Mouse (Mus musculus) adrenal gland, postnatal 25 days (tissue): ENCODE data around the gene Angel2. TPM values are rescaled to one million over a fixed set of nuclear protein-coding genes. Genes with fewer than 3 reads are reported as not detected.
"Not testable (repeated sequence)": the region's sequence is repeated elsewhere in the genome, so short reads cannot be mapped to it uniquely, and the experiment has no call there.

Source experiments
- DNase-seq: peaks from one replicate; pipeline ENCODE4 v3.0.0; 2021; ENCODE audit warnings: mixed read lengths
- long read RNA-seq: library from polyadenylated mRNA; stranded (forward); transcript quantifications from one replicate; pipeline ENCODE4 v2.0.0, GENCODE M21; 2021
- total RNA-seq: library from RNA; stranded (reverse); gene quantifications from 2 replicates; pipeline ENCODE4 v1.2.3, GENCODE M21; 2021

Gene Angel2
- total RNA-seq, result 44.3 and 56.8 TPM in 2 replicates
- long read RNA-seq, transcript Angel2-202 (9 exons, 3,714 nt), result major isoform, 8 of 82 reads
- long read RNA-seq, partial matches to known transcripts, result 12 of 82 reads
- long read RNA-seq, other reads (novel, unspliced or antisense), result 62 of 82 reads

DNA sequence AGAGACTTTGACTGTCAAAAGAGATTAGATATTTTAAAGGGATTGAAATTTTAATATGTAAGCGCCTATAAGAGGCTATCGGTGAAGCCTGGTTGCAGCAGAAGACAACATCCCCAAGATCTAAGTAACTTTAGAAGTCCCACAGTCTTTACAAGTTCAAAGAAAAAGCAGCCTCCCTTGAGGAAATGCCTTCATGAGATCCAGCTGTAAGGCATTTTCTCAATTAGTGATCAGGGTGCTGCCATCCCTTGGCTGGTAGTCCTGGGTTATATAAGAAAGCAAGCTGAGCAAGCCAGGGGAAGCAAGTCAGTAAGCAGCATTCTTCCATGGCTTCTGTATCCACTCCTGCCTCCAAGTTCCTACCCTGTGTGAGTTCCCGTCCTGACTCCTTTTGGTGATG, at the start of gene Angel2:
Gene Angel2 (plus strand): TSS at position 301 of the 400 bp plus-strand sequence.
- not testable (repeated sequence) for DNase-seq

DNA sequence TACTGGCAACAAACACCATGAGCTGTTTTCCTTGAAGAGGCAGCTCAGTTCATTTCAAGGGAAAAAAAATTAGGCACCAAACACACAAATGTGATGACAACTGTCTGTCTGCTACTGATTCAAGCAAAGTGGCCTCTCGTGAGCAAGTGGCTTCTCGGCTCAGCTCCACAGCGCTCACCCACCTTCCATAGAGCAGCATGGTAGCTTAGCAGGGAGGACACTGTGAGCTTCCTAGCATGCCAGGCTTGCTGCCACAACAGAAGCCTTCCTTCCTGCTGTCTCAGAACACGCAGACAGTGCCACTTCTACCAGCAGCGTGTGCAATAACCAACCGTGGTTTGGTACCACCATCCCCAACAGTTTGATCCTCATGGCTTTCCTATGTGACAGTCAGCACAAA, 49.2 kb upstream of the Angel2 start:
- DNase-seq, result no peak

DNA sequence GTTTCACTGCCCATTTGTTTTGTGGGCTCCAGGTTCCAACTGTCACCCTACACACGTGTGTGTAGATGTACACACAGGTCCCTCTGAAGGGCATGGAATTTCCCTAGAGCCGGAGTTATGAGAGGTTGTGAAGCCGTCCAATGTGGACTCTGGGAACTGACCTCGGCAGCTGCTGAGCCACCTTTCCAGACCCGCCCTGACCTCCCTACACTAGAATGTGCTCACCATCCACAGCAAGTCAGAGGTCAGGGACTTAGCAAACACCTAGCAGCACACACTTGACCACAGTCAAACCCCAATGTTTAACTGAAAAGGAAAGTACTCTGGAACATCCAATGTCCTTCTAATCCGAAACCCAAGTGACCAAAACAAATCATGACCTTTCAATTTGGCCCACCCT, 44.3 kb upstream of the Angel2 start:
- DNase-seq, result no peak

DNA sequence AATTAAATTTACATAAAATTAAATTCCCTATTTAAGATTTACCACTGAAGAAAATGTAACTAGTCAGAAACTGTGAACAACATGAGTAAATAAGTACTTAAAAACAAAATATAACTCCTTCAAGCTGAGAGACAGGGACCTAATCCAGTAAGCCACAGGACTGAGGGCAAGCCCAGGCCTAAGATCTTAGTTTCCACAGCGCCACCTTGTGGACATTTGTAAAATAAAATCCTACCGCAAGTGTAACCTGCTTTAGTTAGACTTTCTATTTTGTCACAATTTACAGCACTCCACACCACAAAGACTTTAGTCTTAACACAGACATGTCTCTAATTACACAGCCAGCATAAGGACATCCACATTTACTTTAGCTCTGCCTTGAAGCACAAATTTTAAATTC, 43.5 kb upstream of the Angel2 start:
- peak; percentile 41 for DNase-seq

DNA sequence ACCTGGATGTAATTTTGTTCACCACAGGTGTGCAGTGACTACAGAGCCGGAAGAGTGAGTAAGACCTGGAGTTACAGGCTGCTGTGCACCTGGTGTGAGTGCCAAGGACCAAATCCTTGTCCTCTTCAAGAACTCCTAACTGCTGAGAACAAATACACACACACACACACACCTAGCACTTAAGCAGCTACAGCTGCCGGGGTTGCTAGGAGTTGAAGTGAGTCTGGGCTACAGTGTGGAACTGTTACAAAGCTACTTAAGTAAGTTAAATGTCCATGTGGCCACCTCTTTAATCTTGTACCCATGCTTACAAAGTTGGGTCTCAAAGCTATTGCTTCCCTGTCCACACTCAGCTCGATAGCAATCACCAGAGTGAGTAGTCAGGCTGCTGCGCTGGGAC, 38.9 kb upstream of the Angel2 start:
- DNase-seq, result no peak

DNA sequence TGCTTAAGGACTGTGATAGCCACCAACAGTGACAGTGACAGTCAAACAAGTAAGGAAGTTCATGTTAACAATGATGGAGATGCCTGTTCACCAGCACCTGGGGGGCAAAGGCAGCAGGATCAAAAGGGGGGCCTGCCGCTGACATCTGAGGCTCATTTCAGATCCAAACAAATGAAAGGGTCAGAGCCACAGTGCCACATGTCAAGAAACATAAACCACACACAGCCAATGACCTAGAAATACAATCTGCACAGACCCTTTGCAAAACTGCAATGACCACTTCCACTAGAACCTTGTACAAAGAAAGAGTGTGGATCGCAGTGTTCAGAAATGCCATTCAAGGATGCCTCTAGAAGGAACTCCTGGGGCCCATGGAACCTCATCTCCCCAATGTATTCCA, 36.9 kb upstream of the Angel2 start:
- no peak for DNase-seq

DNA sequence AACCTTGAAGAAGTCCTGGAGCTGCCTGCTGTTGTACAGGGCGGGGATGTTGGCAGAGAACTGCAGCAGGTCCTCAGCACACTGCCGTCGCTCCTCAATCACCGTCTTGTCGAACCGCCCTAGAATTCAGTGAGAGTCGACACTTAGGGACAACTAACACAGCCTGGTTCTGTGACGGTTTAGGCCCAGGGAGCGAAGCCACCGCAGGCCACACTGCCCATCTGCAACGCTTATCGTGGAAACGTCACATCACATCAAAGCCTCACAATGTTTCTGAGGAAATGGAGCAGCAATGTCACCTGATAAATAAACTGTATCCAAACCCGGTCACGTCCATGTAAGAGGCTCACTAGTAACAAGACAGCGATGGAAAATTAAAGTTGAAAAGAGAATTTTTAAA, 36.3 kb upstream of the Angel2 start:
- no peak for DNase-seq

DNA sequence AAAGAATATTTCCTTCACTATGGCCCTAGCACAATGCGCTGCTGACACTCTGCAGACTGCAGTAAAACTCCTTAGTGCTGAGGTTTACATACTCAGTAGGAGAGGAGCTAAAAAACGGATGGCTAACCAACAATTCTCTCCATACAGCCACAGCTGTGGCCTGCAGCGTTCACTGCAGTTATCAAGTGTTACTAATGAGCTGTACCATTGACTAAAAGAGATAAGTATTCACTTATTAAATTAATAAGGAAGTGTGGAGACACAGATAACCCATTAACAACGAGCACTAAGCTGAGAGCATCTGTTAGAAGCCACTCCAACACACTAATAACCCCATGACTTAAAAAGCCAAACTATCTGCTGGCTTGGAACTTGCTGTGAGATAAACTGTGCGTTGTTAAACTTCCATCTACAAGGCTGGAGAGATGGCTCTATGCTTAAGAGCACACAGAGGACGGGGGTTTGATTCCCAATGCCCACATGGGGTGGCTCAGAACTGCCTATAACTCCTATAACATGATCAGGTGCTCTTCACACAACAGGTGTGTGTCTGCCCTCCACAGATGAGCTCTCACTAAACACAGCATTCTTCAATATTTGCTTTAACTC, 31.2 kb upstream of the Angel2 start:
- no peak for DNase-seq

DNA sequence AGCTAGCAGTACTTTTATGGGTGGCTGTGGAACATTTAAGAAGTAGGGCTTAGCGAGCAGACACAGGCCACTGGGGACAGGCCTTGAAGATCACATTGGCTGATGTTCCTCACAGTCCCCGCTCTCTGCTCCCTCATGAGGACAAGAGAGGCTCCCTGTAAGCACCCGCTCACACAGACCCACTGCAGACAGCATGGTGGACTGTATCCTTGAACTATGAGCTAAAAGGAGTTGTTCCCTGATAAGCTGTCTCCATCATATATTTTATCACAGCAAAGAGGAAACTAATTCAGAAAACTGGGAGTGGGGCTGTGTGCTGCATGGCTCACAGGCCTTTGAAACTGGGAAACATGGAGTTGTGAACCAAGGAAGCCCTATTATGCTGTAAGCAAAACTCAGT, 26.7 kb upstream of the Angel2 start:
- no peak for DNase-seq

DNA sequence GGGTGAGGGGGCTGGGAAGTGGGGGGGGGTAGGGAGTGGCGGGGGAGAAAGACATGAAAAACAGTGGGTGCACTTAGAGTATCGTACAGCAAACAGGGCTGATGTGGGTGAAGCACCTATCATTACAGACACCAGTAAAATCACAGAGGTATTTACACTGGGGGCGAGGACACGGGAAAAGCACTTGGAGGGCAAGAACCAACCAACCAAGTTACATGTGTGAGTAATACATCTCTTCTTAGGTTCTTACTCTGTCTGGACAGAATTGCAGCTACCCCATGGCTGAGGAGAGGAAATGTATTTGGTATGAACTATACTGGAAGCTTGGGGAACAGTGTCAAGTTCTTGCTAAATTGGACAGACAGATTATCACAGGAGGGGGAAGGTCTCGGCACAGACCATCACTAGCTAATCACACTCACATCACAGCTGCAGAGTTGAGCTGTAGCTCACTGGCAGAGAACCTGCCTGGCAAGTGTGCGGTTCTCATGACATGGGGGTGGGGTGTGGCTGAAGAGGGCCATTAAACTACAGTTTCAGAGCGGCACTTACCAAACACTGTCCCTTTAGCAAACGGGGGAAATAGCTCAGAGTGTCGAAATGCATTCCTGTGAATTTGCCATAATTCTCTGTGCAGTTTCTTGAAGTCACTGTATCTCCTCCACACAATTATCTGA, 25.9 kb upstream of the Angel2 start:
- no peak for DNase-seq

DNA sequence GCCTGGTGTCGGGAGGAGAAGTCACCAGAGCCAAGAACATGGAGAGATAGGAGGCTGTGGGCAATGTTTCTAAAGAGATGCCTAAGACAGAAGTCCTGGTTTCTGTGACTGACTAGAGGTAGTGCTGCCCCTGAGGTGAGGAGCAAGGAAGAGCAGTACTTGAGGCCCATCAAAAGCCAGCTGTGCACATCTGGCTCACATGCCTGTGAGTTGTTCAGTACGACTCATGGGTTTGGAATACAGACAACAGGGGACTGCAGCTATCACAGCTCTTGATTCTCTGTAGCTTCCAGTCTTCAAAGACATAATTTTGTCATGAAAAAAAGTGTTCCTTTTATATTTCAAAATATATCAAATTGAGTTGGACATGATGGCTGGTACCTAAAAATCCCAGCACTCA, 23.8 kb upstream of the Angel2 start:
- no peak for DNase-seq

DNA sequence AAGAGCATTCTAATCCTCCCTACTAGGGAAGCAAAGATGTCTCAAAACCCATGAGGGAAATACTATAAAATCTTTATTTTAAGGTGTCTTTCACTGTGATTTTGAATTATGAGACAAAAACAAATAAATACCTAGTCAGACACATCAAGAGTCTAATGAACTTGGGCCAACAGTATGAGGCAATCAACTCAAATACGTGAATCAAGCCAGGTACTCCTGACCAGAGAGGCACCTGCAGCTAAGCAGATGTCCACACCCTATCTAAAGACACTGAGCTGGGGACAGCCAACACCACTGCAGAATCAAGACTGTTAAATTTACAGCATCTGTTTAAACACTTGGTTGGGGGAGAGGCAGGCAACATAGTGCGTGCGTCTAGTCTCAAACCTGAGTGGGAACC, 20.8 kb upstream of the Angel2 start:
- no peak for DNase-seq

DNA sequence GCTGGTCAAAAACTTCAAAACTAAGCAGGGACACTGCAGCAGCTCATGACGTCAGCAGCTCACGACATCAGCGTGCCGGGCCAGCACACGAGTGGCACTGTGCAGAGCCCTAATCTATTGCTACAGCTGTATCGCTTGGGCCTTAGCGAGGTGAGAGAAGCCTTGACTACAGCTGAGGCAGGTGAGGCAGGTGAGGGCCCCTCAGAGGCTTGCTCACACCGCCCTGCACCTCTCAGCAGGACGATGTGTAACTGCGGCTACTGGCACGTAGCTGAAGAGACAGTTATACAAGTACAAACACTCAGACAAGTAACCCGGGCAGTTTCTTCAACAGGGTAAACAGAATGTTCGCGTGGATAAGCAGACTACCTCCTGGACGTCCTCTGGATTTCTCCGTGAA, 20.2 kb upstream of the Angel2 start:
- no peak for DNase-seq

DNA sequence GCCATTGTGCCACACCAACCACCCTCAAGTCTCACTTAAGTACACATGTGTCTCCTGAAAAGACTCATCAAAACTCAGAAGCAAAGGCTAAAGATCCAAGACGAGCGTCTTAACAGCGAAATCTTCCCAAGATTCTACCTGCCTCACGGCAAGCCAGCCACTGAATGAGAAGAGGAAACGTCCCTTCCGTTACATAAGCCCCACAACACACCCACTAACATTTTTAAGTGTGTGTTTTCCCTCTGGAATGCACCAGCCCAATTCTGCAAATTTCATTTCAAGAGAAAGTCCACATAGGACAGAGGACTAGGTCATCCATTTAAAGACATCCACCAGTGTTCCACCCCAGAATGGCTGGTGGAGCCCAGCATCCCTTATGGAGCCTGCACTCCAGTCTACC, 14.1 kb upstream of the Angel2 start:
- no peak for DNase-seq

DNA sequence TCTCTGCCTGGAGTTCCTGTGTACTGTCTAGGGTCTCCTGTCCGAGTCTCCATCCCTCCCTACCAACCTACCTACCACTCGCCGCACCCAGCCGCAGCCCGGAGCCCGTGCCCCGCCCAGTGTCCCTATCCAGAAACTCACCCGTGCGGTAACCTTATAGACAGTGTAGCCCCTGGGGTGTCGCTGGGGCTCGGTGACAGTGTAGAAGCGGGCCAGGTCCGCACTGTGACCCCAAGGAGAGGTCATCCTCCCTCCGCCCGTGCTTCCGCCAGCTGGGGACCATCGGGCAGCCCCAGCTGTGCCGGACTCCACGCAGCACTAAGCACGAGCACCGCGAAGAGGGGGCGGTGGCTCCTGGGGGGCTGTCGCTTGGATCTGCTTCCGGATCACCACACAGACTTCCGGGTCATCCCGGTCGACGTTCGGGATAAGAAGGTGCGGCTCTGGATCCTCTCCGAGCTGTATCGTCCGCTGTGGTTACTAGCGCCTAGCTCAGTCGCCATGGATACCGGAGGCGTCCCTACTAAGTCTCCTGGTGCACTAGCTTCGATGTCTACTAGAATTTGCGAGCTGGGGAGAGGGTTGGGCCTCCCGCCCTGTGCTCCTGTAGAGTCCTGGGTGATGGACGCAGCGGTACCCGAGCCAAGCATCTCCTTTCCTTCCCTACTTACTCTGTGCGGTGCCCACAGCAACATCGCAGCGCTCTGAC, 13.3 kb upstream of the Angel2 start, which contains the start of gene Rps6kc1:
Gene Rps6kc1 (minus strand): TSS at position 356 of the 709 bp plus-strand sequence.
- peak; percentile 84 for DNase-seq

DNA sequence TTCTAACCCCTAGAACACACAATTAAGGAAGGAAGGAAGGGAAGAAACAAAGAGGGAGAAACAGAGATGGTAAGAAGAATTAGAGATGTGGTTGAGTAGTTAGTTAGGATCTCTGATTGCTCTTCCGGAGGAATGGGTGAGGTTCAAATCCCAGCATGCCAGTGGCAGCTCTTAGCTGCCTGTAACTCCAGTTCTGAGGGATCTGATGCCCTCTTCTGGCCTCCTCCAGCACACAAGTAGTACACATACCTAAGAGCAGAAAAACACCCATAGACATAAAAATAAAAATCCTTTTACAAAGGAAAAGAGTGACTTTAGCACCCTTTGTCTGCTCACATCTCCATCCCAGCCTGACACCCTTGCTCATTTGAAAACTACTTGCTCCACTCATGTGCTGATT, 12.3 kb upstream of the Angel2 start:
- DNase-seq, result no peak

DNA sequence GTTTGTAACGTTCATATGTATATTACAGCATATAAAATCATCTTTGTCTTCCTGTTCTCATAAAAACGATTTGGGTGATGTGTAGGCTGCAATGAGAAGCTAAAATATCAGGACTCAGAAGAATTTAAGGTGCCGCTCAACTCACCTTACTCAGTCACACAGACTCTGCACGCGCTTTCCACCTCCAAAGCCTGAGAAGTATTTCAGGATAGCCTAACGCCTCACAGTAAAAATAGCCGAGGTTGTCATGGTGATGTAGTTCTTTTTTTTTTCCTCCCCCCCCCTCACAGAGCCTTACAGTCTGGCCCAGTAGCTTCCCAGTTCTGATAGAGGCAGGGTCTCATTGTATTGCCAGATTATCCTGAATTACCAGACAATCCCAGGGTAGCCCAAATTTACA, 6.0 kb upstream of the Angel2 start:
- DNase-seq, result no peak

DNA sequence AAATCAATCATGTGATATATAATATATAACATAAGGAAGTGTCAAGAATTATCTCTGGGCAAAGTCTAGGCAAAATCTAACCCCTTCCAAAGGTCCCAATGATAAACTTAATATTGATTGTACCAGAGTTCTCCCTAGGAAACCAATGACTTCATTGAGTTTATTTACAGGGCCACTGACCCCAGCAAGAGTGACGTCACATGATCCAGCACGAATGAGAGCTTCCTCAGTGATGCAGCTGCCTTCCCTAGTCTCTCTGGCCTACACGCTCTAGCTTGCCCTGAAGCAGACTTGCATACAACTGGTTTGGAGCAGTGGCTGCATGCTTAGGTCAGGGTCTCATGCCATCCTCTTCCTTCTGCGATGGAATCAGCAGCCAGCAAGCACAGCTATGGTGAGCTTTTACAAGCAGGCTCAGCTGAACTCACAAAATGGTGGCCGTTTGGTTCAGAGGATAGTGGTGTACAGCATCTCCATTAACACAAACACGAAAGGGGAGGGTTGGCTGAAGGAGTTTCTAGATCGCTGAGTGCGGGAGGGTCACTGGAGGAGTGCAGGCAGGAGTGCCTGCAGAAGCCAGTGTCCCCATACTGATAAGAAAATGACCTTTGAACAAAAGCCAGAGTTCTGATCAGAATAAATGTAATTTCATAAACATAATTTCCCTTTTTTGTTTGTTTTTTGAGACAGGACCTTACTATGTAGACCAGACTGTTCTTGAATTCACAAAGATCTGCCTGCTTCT, 5.0 kb upstream of the Angel2 start:
- no peak for DNase-seq

DNA sequence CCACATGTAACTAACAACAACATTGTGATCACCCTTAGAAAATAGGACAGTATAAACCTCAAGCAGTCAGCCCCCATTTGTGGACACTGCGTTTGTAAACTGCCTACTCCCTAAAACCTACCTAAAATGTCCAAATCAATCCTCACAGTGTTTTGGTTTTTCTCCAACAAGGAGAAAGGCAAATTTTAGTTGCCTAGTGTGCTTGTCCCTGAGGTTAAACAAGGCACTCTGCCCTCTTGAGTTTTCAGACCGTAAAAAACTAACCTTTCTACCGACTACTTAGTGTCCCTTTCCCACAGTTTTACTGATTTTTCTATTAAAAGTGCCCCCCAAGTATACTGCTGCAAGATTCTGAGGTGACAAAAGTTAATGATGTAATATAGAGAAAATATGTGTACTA, 2.4 kb downstream of the Angel2 start:
- no peak for DNase-seq

DNA sequence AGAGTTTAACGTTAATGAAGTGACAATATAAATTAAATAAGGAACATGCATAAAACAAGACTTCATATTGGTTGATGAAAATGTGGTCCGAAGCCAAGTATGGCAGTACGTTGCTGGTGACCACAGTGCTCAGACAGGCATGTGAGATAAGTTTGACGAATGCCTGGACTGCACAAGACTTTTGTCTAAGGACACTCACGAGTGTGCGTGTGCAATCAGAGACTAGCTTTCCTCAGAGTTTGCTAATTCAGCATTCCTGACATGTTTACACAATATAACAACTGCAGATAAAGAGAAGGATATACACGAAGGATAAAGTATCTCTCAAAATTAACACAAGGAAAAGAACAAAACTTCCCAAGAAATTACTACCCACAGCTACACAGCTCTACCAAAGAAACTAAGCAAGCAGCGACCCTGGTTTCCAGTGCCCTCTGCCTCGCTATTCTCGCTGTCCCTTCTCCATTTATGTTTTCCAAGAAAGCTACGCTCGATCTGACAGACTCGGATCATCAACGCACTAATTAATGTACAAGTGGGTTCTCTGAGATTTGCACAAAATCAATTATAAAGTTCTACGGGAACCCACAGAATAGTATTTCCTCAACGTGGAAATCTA, 2.9 kb downstream of the Angel2 start:
- DNase-seq, result no peak

DNA sequence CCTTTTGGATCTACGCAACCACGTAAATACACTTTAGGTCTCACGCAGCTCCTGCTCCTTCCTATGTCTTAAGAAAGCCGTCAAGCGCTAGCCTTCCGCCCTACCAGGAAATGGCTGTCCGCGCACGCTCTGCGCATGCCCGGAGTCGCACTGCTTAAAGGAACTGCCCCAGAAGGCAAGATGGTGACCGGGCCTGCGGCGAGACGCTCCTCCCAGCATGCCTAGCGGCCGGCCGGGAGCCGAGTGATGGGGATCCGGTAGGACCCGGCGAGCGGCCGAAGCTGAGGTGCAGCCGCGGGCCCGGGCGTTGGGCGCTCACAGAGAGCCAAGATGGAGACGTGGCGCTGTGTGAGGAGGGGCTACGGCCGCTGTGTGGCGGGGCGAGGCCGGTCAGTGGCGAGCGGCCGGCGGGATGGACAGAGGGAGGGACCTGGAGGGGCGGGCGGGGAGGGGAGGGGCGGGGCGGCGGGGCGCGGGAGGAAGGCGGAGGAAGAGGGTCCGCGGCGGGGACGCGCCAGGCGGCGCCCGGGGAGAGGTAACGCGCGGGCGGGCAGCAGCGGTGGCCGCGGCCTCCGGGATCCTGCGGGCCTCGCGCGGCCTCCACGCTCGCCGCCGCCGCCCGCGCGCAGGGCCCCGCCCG, 3.6 kb downstream of the Angel2 start:
- peak; percentile 99 for DNase-seq
